Mouse (Mus musculus) splenic B cell, adult 2 months (primary cell): Measurements from ENCODE around the gene Ccdc84.
"Not testable (repeated sequence)": the region's sequence is repeated elsewhere in the genome, so short reads cannot be mapped to it uniquely, and the experiment has no call there.

Experiments used
- DNase-seq: peaks from one replicate; pipeline ENCODE4 v3.0.0-alpha.2; 2011; ENCODE audit warnings: low read depth, low spot score
- H3K27me3 ChIP-seq: 2 replicates; pipeline ENCODE4 v1.6.1; 2012; ENCODE audit warnings: mild to moderate bottlenecking, low read length, moderate library complexity, mixed read lengths; ENCODE audit not compliant: control insufficient read depth, poor library complexity, insufficient read depth, severe bottlenecking
- H3K36me3 ChIP-seq: 2 replicates; pipeline ENCODE4 v1.6.1; 2012; ENCODE audit warnings: mild to moderate bottlenecking, low read length, moderate library complexity, mixed read lengths; ENCODE audit not compliant: control insufficient read depth, poor library complexity, insufficient read depth, severe bottlenecking

Ccdc84 gene

GRCm38 (mm10) chr9:44417156-44417891, 1.0 kb downstream of the Ccdc84 start:
- Histone ChIP-seq H3K27me3 (no peaks in the 10 kb centered on the region), H3K36me3 (peaks cover 7% of the 10 kb centered on the region)
- no peak for DNase-seq

DNA sequence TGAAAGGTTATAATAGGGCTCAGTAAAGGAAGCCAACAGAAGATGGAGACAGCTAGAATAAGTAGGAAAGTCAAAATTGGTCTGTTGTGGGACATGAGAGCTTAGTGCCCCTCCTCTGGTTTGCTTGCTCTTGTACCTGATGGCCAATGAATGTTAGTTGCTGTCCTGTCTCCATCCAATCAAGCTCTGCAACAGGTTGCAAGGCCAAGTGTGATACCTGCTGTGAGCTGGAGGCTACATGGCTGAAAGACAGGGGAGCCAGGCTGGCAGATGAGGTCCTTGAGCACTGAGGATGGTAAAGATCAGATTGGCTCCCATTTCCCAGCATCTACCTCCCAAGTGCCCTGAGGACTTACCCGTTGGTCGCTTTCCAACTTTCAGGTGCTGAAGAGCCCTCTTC, 5.6 kb downstream of the Ccdc84 start:
- DNase-seq = no peak

DNA sequence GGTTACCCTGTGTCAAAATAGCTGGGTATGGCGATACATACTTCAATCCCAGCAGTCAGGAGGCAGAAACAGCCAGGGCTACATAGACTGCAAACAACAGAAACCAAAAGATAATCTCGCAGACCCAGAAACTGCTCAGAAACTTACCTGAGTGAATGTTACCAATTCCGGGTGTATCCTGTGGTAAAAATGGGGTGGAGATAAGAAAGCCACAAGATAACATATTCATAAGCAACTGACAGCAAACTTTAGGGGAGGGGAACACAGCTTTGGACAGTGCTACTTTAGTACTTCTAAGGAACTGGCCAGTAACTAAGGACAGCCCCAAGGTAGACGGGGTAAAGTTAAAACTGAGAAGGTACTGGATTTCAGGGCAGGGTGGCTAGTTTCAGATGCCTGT, 6.1 kb downstream of the Ccdc84 start:
- Histone ChIP-seq H3K27me3 (no peaks in the 10 kb centered on the region), H3K36me3 (peaks cover 19% of the 10 kb centered on the region)
- DNase-seq = no peak

More for the DNA sequence above, 5.6 kb downstream of the Ccdc84 start:
- Histone ChIP-seq H3K36me3 (peaks cover 19% of the 10 kb centered on the region), H3K27me3 (no peaks in the 10 kb centered on the region)

DNA sequence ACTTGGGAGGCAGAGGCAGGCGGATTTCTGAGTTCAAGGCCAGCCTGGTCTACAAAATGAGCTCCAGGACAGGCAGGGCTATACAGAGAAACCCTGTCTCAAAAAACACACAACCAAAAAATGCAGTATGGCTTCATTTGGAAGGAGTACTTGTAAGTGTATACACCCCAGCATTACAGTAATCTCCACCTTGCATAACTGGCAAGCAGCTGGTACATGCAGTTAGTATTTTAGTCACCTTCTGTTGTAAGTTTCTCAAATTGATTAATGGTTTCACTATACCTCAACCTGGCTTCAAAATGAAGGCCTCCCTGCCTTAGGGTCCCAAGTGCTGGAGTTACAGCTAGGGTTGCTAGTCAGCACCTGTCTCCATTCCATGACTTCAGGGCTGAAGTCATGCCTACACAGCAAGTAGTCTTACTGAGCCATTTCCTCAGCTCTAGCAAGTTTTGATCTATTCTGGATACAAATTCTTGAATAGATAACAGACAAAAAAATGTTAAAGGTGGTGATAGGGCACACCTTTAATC, 6.7 kb downstream of the Ccdc84 start:
- Histone ChIP-seq H3K36me3 (peaks cover 19% of the 10 kb centered on the region), H3K27me3 (no peaks in the 10 kb centered on the region)
- no peak for DNase-seq

DNA sequence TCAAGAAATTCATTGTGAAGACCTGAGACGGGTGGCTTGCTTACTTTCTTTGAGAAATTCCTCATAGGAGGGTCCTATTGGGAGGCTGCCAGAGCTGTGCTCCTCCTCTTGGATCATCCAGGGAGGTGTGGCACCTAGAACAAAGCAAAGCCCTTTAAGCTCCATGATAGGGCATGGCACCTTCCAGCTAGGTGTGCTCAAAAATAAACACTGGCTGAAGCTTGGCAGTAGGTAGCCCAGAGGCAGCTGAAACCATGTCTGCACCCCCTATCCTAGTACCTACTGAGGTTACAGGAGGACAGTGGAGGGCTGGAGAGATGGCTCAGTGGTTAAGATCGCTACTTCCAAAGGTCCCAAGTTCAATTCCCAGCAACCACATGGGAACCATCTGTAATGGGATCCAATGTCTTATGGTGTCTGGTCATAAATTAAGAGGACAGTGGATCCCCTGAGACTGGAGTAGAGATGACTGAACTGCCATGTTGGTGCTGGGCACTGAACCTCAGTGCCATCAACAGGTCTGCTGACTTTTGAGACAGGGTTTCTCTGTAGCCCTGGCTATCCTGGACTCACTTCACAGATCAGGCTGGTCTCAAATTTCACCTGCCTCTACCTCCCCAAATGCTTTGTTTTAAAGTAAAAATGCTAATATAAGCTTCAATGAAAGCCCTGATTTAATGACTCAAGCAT, 7.6 kb downstream of the Ccdc84 start:
- no peaks in the 10 kb centered on the region for H3K27me3 ChIP-seq
- no peak for DNase-seq
- H3K36me3 ChIP-seq = peaks cover 19% of the 10 kb centered on the region

- not testable (repeated sequence) for DNase-seq, H3K27me3 ChIP-seq
- peaks cover 29% of the 10 kb centered on the region for H3K36me3 ChIP-seq
Observed at GRCm38 (mm10) chr9:44408693-44409092, 9.7 kb downstream of the Ccdc84 start.

DNA sequence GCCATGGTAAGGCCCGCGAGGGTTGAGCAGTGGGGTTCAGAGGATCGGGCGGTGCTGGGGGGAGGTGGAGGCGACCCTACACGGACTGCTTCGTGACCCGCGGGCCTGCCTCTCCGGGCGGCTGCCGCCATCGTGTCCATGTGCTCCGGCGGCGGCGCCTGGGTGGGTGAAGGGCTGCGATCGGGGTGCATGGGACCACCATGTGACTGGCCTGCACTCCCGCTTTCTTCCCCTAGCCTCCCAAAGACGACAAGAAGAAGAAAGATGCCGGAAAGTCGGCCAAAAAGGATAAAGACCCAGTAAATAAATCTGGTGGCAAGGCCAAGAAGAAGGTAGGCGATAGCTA, 10.6 kb downstream of the Ccdc84 start:
- no peak for DNase-seq
- no peaks in the 10 kb centered on the region for H3K27me3 ChIP-seq
- peaks cover 24% of the 10 kb centered on the region for H3K36me3 ChIP-seq

- H3K27me3 ChIP-seq = no peaks in the 10 kb centered on the region
- peak; percentile 96 for DNase-seq
- H3K36me3 ChIP-seq = peaks cover 24% of the 10 kb centered on the region
Observed at GRCm38 (mm10) chr9:44406906-44407751, 11.2 kb downstream of the Ccdc84 start, which contains the start of the genes Rps25 and Trappc4. Gene Rps25, plus strand, starts transcription at chr9:44407139. Gene Trappc4, minus strand, starts transcription at chr9:44407600.

DNA sequence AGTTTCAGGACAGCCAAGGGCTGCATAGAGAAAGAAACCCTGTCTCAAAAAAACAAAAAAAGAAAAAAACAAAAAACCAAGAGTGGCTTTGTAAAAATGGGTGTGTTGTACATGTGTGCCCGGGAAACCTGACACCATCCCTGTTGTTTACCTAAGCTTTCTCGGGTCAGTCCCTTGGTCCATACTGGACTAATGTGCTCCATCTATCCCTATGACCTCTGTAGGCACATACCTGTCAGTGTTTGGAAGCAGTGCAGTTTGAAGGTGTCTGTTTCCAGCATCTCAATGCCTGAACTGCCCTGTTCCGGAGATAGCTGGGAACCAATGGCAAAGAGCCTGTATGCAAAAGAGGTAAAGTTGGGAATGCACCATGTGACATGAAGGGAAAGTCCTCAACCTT, 13.4 kb downstream of the Ccdc84 start:
- Histone ChIP-seq H3K27me3 (no peaks in the 10 kb centered on the region), H3K36me3 (peaks cover 15% of the 10 kb centered on the region)
- no peak for DNase-seq

DNA sequence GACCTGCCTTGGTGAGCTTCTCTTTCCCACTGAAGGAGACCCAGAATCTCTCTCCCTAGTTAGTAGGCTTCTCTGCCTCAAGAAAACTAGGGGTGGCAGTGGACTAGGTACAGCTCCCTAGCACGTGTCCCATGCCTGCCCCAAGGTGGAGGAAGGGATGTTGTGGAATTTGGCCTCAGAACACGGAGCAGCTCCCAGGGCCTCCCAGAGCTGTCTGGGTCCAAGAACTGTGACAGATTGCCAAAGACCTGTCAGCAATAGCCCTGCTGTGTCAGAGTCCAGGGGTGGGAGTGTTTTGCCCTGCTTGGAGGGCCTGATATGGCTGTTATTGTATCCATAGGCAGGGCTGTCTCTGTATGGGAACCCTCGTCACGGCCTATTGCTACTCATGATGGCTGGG, 17.3 kb downstream of the Ccdc84 start:
- Histone ChIP-seq H3K36me3 (peaks cover 13% of the 10 kb centered on the region), H3K27me3 (no peaks in the 10 kb centered on the region)
- DNase-seq = no peak

GRCm38 (mm10) chr9:44399795-44400114, 18.6 kb downstream of the Ccdc84 start:
- H3K36me3 ChIP-seq = peaks cover 13% of the 10 kb centered on the region
- DNase-seq = no peak

GRCm38 (mm10) chr9:44399114-44399794, 19.1 kb downstream of the Ccdc84 start:
- DNase-seq = no peak
- Histone ChIP-seq H3K36me3 (peaks cover 9% of the 10 kb centered on the region), H3K27me3 (no peaks in the 10 kb centered on the region)

More at GRCm38 (mm10) chr9:44399795-44400114, 18.6 kb downstream of the Ccdc84 start:
- no peaks in the 10 kb centered on the region for H3K27me3 ChIP-seq

DNA sequence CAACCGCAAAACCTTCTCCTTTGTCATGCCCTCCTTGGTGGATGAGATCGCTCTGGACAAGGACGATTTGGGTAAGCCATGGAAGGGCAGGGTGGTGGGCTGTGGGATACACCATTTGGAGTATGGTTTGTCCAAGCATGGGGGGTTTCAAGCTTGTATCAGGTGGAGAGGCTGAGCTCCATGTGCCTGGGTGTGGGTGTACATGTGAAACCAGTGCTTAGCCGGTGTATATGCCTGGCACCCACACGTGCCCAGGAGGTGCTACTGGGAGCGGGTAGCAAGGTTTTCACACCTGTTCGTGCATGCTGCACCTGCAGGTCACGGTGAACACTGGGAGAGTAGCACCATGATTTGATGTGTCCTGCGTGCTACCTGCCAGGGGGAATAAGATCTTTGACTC, 19.8 kb downstream of the Ccdc84 start:
- H3K36me3 ChIP-seq = peaks cover 3% of the 10 kb centered on the region
- DNase-seq = no peak
- H3K27me3 ChIP-seq = no peaks in the 10 kb centered on the region

DNA sequence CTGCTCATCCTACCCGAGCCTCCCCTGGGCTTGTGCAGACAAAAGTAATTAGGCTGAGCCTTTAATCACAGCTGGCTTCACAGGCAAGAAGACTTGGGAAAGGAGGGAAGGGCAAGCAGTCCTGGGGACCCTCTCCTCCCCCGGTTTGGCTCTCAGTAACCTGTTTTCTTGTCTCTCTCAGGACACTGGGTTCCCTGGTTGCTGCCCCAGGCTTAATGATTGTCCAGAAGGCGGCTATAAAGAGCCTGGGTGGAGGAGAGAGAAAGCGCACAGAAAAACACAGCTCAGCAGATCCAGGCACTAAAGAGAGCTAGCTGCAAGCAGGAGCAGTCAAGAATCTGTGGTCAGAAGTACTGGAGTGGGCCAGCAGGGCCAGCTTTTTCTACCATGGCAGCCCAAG, 20.3 kb downstream of the Ccdc84 start:
- no peak for DNase-seq
- H3K27me3 ChIP-seq = no peaks in the 10 kb centered on the region
- H3K36me3 ChIP-seq = peaks cover 2% of the 10 kb centered on the region
